Mouse (Mus musculus): ENCODE results near the gene Snx18. TPM values are rescaled to one million over a fixed set of nuclear protein-coding genes. Genes with fewer than 3 reads are reported as not detected.

The Snx18 gene
- total RNA-seq, 2 experiments from 2014 or later: 22.3 to 24.9 TPM

DNA sequence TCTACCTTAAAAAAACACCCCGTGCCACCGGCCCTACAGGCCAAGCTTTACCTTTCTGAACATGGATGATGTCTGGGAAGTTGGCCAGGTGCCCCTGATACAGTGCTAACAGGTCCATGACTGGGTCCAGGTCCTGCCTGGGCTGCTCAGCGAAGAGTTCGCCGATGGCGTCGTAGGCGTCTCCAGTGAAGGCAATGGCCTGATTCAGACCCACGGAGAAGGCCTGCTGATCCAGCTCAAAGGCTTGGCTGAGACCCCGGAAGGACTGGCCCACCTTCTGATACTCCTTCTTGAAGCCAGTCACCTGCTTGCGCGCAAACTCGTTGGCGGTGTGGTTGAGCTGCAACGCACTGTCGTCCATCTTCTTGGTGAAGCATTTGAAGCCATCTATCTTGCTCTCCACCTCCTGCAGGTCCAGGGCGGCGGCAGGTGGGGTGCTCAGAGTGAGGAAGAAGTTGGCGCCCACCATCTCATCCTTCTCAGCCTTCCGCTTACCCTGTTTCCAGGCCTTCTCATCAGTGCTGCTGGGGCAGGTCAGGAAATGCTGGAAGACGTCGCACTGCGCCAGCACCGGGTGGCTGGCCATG is 1.5 kb downstream of the Snx18 start:
- peak; percentile 14 to 28 for DNase-seq (ENCODE audit: low spot score in 2 of 2)

DNA sequence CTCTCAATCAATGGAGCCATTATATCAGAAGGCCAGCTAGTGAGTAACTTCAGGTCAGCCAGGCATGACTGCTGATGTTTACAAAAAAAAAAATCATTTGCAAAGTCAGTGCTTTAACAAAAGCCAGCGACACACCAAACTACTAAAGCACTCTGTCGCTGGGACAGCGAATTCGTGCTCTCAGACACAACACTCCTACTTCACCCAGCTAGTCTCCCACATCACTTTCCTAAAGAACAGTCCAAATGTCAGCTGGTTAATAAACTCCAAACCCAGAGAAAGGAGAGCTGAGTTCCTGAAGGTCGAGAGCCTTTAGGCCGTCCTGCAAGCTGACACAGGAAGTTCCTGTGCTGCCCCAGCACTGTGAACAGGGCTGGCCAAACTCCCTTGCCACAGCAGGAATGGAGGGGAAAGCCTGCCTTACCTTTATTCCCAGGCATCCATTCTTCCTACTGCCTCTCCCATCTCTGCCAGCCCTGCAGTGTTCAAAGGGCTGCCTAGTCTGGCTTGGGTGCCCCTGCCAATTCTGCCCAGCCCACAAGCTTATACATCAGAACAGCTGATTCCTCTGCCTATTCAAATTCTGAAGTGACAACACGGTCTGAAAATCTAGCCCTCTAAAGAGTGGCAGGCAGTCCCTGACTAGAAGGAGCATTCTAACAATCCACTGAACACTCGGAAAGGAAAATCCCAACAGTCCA is 2.2 kb downstream of the Snx18 start:
- DNase-seq (ENCODE audit: low spot score in 2 of 2): peak in 1 of 2 experiments; percentile 18

DNA sequence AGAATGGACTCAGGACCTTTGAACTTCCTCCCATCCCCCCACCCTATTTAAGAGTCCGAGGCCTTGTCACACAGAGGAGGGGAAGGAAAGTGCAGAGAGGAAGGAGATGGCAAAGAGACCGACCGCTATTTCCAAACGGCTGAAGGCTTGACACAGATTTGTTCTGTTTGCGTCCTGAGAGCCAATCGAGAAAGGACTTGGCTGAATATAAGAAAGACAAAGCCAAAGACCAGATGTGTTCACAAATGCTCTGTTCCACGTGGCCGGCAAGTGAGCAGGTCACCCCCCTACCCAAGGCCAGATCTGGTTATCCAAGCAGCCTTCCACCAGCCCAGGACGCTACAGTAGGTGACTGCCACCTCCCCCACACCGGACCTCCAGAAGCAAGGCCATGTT is 2.8 kb downstream of the Snx18 start:
- peak; percentile 21 to 28 for DNase-seq (ENCODE audit: low spot score in 2 of 2)

DNA sequence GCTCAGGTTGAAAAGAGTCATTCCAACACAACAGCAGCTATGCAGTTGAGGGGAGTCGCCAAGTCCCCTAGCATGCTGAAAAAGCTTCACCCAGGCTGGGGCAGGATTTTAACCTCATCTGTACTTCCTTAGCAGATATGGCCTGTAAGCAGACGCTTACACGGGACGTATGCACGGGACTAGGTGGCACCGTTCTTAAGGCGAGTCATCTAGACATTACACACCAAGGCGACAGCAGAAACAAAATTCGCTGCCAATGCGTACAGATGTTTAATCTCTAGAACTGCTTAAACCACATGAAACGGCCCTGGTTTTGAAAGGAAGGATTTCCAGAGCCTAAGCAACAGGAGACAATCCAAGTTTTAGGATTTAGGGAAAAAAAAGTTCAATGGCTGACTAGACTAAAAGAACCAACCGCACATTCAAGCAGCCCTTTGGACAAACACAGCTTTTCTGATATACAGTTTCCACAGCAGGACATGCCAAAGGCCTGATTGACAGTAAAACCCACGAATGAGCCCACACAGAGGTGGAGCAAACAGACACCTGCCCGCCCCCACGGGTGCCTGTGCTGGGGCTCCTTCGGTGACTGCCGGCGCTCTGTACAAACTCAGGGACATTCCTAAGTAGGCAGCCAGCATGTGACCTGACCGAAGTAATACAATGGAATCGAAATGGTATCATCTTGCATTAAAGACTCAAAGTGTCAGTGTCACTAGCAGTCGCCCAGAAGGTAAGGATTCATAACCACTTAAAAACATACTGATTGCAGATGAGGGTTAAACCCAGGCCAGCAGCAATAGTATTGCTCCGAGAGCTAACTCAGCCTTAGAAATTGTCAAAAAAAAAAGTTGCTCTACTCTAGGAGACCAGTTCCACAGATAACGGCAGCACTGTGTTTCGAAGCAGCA is 3.5 kb downstream of the Snx18 start:
- DNase-seq (ENCODE audit: low spot score in 2 of 2): peak; percentile 53 to 64

DNA sequence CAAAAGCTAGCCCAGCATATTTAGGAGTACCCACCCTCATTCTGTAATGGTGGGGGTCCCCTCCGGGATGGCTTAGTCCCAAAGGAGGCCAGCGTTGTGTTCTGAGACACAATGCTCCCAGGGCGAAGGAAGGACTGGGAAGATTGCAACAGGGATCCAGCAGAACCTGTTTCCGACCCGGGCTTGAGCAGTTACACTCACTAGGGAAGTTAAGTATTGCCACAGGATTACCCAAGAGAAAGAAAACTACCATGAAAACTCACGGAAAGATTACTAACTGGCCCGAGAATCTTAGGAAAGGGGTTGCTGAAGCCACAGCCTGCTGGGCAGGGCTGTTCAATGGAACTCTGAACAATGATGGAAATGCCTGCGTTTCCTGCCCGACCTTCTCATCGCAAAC is 4.5 kb downstream of the Snx18 start:
- DNase-seq (ENCODE audit: low spot score in 2 of 2): peak in 1 of 2 experiments; percentile 20

DNA sequence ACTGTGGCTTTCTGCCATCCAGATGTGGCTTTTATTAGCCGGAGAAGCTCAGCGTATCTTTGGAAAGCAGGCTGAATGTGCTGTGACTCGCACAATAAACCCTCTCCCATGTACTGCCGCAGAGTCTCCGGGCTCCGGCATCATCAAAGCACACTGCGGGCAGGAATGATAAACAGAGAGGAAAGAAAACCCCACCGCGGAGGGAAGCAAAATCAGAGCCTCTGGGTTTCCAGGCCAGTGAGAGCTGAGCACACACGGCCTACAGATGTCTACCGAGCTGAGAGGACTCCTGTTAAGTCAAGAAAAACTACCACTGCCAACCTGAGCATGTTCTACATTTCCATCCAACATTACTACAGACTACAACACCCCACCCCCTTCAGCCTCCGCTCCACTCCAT is 5.0 kb downstream of the Snx18 start:
- peak in 1 of 2 experiments; percentile 15 for DNase-seq (ENCODE audit: low spot score in 2 of 2)

DNA sequence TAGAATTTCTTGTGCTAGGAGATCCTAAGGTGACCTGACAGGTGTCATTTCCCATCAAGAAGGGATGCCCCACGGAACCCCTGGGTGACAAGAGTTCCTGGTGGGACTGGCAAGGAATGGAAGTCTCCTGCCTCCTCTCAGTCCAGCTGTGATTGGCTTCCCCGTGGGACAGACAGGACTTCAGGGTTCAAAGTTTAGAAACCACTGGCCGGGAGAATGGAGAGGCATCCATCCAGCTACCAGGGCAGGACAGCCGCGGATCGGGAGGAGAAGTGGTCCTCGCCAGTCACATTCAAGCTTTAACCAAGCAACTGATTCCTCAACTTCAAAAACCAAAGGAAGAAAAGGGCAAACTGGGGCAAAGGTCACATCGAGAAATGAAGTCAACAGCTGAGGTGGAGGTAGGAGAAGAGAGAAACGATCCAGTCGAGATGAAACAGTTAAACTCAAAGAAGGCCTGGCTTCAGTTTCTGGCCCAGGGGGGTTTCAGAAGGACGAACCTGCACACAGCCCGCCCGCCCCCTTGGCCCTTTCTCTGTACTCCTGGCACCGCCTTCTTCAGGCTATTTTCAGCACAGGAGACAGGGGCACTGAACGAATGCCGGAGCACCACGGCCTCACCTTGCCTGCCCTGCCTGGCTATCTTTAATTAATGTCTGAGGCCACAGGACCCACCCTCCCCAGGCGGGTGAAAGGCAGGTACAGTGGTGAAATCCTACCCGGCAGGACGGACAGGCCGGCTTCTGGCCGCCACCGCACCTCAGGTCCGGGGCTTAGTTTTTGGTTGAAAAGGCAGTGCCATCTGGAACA is 6.0 kb downstream of the Snx18 start:
- peak in 1 of 2 experiments; percentile 17 for DNase-seq (ENCODE audit: low spot score in 2 of 2)

DNA sequence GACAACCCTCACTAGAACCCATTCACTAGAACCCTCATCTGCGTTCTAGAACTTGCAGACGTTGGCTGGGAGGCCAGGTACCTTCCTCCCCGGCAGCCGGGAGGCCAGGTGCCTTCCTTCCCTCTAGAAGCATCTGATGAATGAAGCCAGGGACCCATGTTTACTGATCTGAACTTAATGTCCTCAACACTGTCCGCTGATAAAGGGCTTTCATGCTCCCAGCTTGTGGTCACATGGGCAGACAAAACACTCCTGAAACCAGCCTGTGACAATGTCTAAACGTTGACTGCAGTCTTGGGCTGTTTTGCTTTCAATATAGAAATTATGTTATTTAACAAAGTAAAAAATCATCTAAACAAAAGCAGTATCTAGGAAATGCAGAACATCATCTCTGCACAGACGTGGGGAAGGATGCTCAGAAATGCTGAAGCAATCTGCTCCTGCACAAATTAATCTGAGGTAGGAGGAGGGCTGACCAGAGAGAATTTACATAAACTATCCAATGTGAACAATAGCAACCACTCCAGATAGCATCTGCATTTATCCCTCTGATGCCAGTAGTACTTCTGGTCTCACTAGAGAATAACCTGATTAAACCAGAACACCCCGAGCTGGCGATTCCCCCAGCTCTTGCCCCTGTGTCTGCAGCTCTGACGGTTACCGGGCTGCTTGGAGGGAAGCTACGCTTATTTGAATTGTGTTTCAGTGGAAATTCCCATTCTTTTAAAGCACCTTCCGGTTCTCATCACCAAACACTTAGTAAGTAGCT is 7.4 kb downstream of the Snx18 start:
- DNase-seq (ENCODE audit: low spot score in 2 of 2): peak in 1 of 2 experiments; percentile 17

DNA sequence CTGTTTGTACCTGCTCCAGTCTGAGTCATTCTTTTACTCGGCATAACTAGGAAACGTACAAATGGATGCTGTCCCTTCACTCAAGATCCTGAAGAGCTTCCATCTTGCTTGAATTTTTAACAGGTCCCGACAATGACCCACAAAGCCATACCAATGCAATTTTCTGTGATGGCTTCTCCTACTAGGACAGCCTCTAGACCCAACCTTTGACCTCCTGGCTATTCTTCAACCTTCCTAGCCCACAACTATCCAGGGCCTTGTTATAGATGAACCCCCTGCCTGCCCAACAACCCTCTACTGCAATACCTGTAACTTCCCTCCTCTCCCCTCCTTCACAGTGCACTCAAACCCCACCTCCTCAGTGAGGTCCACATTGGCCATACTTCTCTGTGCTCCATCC is 8.9 kb downstream of the Snx18 start:
- no peak for DNase-seq (ENCODE audit: low spot score in 2 of 2)

DNA sequence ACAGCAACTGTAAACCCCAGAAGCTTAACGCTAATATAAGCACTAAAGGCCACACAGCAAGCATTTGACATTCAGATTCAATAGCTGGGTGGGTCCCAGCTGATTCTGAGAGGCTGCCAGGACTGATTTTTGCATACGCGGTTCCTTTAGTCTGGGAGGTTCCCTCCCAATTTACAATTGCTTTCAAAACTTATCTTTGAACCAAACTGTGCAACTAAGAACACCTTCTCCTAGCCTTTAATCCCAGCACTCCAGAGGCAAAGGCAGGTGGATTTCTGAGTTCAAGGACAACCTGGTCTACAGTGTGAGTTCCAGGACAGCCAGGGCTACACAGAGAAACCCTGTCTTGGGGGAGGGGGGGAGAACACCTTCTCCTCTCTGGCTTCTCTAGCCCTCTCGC is 10.5 kb downstream of the Snx18 start:
- DNase-seq (ENCODE audit: low spot score in 2 of 2): peak in 1 of 2 experiments; percentile 4

DNA sequence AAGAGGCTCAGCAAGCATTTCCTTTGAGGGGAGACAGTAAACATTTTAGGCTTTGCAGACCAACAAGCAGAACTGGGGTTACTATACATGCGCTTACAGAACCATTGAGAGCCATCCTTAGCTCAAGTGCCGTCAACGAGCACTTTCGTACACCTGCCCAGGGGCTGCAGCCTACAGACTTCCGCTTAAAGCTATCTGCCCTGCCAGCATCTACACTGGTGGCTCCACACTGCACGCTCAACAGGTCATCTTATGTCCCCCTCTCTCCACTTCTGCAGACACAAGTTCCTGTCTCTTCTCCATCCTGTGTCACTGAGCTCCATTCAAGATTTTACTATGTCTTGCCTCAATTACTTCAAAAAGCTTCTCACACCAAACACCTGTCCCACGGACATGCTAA is 11.0 kb downstream of the Snx18 start:
- peak in 1 of 2 experiments; percentile 10 for DNase-seq (ENCODE audit: low spot score in 2 of 2)

DNA sequence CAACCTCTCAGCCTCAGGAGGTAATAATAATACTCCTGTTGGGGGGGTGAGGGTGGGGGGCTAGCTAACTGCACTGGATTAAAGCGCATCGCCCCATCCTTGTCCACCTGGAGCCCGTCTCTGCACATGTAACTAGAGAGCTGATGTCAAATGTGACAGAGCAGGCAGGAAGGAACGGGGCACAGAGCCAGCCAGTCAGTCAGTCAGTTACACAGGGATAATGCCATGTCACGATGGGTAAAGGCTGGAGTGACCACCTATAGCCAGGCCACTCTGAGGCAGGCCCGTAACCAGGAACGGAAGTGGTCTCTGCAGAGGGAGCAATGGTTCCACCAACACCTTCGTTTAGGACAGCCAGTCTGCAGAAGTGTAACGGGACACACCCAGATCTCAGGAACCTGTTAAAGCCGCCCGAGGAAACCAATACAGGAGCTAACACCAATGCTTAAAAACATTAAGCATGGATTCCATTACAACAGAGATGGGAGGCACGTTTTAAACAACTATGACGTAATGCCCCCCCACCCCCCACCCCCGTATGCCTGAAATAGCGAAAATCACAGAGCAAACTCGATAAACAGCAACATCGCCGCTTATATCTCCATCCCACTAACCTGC is 11.5 kb downstream of the Snx18 start:
- DNase-seq (ENCODE audit: low spot score in 2 of 2): peak in 1 of 2 experiments; percentile 4

DNA sequence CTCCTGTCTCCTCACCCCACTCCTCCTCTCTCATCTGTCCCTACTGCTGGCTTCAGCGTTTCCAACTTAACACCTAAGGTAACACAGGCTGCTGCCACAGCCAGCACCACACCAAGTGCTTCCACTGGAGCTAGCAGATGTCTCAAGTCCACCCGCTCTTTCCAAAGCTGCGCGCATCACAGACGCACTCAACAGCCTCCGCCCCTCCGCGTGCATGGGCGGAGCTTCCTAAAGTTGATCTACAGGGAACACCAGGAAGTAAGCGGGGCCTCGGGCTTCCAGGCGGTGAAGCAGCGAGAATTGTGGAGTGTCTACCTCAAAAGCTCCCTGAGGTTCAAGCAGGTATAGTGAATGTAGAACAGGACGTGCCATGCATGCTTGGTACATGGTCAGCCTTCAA is 12.2 kb downstream of the Snx18 start:
- DNase-seq (ENCODE audit: low spot score in 2 of 2): no peak

DNA sequence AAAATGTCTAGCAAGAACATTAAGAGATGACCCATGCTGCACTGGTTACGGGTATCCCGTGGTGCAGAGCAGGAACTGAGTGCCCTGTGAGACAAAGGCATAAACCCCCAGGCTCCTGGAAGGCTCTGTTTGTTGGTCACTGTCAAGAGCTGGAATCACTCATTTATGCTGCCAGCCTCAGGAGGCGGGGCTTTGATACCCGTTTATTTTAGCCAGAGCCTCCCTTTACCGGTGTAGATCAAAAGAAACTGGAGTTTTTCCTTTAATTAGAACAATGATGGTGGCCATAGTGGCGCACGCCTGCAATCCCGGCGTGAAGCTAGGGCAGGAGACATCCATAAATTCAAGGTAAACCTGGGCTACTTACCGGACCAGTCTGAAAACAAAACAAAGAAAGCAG is 12.7 kb downstream of the Snx18 start:
- no peak for DNase-seq (ENCODE audit: low spot score in 2 of 2)

DNA sequence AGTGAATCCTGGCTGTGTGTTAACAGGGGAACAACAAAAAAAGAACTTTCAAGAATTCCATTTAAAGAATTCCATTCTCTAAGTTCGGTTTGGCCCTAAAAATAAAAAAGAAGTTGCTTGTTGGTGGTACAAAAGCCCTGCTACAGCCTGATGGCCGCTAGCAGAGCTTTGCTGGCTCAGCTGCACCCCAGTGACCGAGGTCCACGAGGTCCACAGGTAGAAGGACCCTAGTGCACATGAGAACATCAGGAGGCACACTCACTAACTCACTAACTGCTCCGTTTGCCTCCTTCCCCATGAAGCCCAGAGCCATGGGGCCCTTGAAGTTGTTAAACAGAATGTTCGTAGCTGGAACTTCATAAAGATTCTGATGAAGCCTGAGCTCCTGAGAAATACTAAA is 14.0 kb downstream of the Snx18 start:
- no peak for DNase-seq (ENCODE audit: low spot score in 2 of 2)

DNA sequence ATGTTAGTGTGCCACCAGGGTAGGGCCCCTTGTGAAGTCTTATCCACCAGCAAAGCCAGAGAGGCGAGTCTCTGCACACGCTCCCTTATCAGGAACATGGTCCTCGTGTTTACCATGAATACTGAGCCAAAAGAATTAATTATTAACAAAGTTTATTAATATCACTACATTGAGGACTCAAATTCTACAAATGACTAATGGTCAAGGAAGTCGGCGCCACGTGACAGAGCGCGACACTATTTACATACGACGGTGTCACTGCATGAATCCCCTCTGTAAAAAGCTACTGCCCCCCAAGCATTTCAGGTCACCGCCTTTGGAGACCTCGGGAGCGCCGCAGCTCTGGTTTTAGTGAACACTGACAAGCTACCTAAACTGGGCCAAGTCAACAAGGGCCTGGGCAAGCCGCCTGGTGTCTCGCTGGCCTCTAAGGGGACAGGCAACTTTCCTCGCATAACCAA is 15.5 kb downstream of the Snx18 start:
- DNase-seq (ENCODE audit: low spot score in 2 of 2): no peak

DNA sequence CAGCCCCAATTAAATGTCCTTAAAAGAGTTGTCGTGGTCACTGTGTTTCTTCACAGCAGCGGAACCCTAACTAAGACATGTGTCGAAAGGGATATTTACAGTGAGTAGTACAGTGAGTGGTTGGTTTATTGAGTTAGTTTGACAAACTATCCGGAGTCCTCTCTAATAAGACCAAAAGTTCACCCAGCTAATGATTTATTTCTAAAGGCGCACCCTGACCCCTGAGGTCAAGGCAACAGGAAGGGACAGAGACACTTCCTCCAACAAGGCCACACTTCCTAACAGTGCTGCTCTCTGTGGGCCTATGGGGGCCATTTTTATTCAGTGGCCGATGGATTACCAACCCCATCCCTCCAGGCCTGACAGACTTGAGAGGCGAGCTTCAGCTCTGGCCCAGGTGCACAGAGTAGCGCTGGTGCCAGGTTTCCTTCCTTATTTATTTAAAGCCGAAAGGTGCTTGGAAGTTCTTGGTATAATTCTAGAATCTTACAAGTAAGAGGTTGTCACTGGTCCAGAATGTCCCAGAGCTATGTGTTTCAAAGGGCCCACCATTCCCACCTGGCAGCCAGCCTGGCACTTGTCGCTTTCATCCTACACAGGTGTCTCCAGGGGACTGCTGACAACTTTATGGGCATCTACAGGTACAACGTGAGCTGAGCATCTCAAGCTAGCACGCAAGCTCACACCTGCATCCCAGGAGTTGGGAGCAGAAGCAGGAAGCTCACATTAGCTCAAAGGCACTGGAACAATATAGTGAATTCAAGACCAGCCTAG is 16.3 kb downstream of the Snx18 start:
- no peak for DNase-seq (ENCODE audit: low spot score in 2 of 2)

DNA sequence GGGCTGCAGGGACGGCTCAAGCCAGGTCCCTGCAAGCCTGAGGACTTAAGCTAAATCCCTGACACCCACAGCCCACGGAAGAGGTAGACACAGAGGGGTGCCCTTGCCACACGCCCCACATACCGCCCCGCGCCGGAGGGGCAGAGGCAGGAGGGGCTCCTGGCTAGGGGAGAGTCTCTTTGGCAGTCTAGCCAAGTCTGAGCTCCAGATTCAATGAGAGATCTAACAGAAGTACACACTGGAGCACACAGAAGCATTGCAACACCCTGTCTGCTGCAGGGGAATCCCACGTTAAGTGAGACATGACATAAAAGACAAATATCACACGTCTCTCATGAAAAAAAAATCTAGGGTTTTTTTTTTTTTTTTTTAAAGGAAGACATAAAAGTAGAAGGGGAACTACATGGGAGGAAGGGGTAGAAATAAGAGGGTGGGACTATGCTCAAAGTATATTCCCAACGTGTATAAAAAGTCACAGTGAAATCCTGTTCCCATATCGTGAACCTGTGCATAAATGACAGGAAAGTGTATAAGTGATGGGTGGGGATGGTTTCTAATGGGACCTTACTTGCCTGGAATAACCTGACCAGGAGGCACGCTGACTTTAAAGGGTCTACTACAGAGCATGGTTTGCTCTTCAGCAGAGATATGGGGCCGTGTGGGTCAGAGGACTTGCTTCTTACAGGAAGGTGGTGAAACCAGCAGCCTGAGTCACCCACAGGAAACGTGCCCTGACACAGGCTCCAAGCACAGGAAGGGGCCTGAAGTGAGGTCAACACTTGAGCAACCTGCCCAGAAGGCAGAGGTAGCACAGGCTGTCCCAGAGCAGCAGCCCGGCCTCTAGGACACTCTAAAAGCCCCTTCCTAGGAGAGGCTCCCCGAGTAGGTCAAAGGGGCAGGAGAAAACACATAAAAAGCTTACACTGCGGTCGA is 17.6 kb downstream of the Snx18 start:
- no peak for DNase-seq (ENCODE audit: low spot score in 2 of 2)

Measured in adrenal gland, adult 18-20 months (tissue).